Mouse (Mus musculus) mouse embryonic stem cell (cell line): ENCODE data around the gene Eif4b.

ENCODE experiments used
- in situ Hi-C, 2 experiments: fragments of 300-500 bp; cut with MboI; formaldehyde crosslinking; loops; 1 replicate in 1 of 2; 3 replicates in 1 of 2; pipeline ENCODE4 v1.14.3; 2019 to 2020; ENCODE audit warnings: low sequenced_read_pairs in 2 of 2, low pct_unique_long_range_greater_than_20kb in 1 of 2, mixed read lengths in 1 of 2; ENCODE audit not compliant: unreplicated experiment in 1 of 2

Eif4b gene

GRCm38 (mm10) chr15:102136129-102136758, 62.7 kb downstream of the Eif4b start, which contains the start of gene Spryd3:
TSS of gene Spryd3 (minus strand) at chr15:102136234.
- in situ Hi-C loops, result no loop called here

GRCm38 (mm10) chr15:102141120-102141519, 67.5 kb downstream of the Eif4b start:
- in situ Hi-C loops, result no loop called here

- in situ Hi-C loops, result no loop called here
Measured at GRCm38 (mm10) chr15:102142914-102143912, 69.6 kb downstream of the Eif4b start.

GRCm38 (mm10) chr15:102144274-102144711, 70.7 kb downstream of the Eif4b start, which contains the start of gene Igfbp6:
TSS of gene Igfbp6 (plus strand) at chr15:102144362.
- in situ Hi-C loops, result no loop called here

GRCm38 (mm10) chr15:102144726-102145125, 71.2 kb downstream of the Eif4b start:
- in situ Hi-C loops, result no loop called here

GRCm38 (mm10) chr15:102145330-102145729, 71.8 kb downstream of the Eif4b start:
- in situ Hi-C loops, result no loop called here

- in situ Hi-C loops, result no loop called here
Measured at GRCm38 (mm10) chr15:102146089-102146488, 72.5 kb downstream of the Eif4b start.
